Mouse (Mus musculus) heart, postnatal 10 days (tissue): ENCODE measurements at regions not wholly inside any gene's neighbourhood (a gene's known extent, or its start where the extent isn't known, plus 50 kb on each side); places are given as distances from the start of the nearest gene placed in this dataset.
A peak's percentile ranks its signal among the peaks of the same experiment; 100 is the strongest.
"Not testable (repeated sequence)": the region's sequence is repeated elsewhere in the genome, so short reads cannot be mapped to it uniquely, and the experiment has no call there.

Experiments
- DNase-seq, 2 experiments: peaks; one replicate each; pipeline ENCODE4 v3.0.0; 2021
- intact Hi-C: fragments of 180-260 bp; cut with DNase I; formaldehyde crosslinking; loops from one replicate; pipeline ENCODE4 v1.15.1; 2025

DNA sequence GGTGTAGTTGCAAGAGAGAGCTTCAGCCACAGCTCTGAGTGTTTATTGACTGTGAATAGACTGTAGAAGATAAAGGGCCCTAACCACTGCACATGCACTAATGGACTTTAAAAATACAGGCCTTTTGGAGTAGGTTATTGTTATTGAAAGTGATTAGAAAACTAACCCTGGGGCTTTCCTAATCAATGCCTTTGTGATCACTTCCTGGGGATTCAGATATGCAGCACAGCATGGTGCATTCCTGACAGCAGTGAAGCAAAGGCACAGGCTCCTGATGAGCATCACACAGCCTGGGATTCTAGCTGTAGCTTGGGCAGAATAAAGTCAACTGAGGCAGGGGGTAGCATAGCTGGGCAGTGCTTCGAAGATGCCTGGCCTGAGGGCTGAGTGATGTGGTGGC, 87.3 kb downstream of the Gm11077 start:
- intact Hi-C loops, result no loop called here

DNA sequence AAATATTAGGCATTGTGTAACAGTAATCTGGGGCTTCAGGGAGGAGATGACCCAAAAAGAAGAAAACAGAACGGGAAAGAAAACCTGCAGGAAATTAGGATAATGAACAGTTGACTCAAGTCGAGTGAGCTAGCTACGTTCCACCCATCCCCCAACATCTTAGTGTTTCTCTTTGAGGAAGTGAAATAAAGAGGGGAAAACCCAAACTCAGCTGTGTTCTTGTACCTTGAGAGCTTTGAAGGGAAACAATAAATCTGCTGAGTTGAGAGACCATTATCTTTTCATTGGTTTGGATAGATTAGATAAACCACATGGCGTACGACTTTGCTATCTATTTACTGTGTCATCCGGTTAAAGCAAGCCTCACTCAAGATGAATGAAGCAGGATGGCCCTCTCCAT, 87.7 kb downstream of the Gm11077 start:
- no peak for DNase-seq
- intact Hi-C loops, result no loop called here

More for the DNA sequence above, 87.3 kb downstream of the Gm11077 start:
- no peak for DNase-seq

DNA sequence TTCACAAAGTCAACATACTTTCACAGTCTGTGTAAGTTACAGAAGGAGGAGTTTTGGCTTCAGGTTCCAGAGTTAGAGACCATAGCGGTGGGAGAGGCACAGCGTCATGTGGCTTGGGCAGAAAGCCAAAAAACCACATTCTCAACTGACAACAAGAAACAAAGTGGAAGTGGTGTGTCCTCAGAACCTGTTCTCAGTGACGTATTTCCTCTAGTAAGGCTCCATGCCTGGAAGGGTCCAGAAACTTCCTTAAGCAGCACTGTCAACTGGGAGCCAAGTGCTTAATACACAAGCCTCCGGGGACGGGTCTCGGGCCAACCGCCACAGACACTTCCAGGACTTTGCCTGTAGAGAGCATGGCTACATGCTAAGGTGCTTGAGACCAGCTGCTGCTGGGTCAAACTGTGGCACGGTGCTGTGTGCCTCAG, 90.4 kb downstream of the Gm11077 start:
- intact Hi-C loops, result no loop called here
- DNase-seq, result peak; percentile 15 to 24

DNA sequence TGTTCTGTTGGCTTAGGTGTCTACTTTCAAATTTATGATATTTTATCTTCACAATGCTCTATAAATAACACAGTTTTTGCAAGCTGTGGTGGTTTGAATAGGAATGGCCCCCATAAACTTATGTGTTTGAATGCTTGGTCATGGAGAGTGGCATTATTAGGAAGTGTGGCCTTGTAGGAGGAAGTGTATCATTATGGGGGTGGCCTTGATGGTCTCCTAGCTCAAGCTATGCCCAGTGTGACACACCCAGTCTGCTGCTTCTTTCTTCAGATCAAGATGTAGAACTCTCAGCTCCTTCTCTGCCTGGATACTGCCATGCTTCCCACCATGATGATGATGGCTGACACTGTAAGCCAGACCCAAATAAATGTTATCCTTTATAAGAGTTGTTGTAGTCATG, 97.4 kb downstream of the Gm11077 start:
- no peak for DNase-seq
- intact Hi-C loops, result no loop called here

DNA sequence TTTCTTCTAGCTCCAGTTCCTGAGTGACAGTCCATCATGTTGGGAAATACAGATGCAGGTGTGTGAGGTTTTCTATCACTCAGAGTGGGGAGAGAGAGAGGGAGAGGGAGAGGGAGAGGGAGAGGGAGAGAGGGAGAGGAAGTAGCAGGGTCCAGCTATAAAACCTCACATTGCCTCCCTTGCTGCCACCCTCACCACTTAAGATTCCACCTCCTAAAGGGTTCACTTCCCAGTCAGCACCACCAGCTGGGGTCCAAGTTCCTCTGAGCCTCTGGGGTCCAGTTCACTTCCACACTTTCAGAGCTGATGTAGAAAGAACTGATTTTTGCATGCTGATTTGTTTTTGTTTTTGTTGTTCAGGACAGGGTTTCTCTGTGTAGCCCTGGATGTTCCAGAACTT, 98.6 kb downstream of the Gm11077 start:
- DNase-seq, result no peak
- intact Hi-C loops, result no loop called here

DNA sequence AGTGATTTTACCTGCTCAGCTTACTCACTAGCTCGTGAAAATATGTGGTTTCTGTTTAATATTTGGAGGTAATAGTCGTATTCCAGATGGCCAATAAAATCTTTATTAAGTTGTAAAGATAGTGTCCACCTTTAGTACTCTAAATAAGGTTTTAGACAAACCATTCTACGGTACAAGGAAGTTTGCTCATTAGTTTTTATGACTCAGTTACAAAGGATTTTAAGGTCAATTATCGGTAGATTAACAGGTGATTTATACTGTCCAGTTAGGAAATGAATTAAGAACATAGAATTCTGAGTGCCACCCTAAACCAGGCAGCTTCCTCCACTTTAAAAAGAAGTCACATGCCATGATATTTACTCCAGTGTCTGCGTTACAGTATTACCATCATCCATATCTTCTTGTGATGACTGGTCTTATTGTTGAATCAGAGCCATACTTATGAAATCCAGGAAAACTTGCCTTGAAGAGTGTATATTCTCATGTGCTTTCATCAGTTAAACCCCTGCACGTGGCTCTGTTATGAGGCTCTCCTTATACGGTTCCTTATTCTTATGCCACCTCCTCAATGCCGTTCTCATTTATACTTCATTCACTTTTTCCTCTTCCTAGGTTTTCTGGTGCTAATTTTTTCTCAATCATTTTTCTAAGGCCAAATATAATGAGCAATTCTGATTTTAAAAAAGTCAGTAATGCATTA, 114.4 kb downstream of the Gm11077 start:
- intact Hi-C loops, result no loop called here
- no peak for DNase-seq

DNA sequence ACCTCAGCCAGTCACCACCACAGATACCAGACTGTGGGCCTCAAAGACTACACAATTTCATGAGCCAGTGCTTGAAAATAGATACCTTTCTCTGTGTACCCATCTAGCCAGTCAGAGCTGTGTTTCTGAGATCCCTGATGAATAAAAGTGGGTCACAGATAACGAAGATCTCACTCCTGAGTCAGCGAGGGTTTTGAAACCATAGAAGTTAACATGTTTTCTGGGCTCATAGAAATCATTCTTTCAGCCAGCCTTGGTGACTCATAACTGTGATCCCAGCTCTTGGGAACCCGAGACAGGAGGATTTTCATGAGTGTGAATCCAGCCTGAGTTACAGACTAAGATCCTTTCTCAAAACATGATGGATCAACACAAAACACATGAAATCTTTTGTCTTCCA, 118.1 kb downstream of the Gm11077 start:
- intact Hi-C loops, result no loop called here
- no peak for DNase-seq

DNA sequence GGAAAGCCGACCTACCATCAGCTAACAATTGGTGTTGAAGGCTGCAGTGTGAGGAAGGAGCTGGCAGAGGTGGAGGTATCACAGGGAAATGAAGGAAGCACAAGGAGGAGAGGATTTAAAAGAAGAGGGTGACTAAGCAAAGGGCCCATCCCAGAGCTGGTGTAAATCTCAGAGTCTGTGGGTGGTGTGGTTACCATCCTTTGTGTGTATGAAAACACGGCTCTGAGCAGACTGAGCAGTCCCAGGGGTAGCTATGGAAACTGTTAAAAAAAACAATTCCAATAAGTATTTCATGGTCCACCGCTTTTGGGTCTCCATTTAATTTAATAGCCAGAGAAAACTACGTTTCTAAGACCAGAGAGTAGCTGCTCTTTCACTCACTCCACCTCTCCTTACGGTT, 123.3 kb downstream of the Gm11077 start:
- no peak for DNase-seq
- intact Hi-C loops, result loop anchor here (10.0 kb wide), 1 partner anchor 88 kb away; no protein-coding TSS in a partner anchor

DNA sequence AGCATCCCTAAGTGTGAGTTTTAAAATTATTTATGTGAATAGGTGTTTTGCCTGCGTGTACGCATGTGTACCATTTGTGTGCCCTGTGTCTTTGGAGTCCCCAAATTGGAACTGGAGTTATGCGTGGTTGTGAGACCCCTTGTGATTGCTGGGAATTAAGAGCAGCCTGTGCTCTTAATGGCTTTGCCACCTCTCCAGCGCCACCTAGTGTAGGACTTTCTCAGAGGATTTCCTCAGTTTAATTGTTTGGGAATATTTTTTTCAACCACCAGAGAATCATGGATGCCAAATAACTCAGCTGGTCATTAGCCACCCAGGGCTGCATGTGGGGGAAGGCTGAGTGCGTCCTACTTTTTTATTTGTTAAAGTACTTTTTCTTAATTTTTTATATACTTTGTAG, 124.4 kb downstream of the Gm11077 start:
- DNase-seq, result peak; percentile 59 to 78
- intact Hi-C loops, result loop anchor here (1.0 to 10.0 kb wide), 2 partner anchors 89 to 138 kb away; no protein-coding TSS in a partner anchor

DNA sequence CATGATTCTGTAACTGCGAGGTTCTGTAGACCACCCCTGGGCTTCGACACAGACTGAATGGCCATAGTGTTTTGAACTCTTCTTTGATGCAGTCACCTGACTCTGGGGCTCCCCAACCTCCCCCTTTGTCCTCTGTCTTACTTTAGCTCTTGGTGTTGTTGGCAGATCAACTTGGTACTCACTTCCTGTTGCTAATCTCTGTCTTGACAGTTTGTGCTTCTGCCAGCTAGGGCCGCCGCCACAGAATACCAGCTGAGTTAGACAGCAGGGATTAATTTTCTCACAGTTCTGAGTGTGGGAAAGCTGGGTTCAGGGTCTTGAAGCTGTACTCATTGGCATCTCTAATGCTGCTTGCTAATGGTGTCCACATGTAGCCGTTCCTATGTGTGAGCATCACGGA, 125.6 kb downstream of the Gm11077 start:
- peak; percentile 12 to 22 for DNase-seq
- intact Hi-C loops, result loop anchor here (10.0 kb wide), 1 partner anchor 90 kb away; no protein-coding TSS in a partner anchor

DNA sequence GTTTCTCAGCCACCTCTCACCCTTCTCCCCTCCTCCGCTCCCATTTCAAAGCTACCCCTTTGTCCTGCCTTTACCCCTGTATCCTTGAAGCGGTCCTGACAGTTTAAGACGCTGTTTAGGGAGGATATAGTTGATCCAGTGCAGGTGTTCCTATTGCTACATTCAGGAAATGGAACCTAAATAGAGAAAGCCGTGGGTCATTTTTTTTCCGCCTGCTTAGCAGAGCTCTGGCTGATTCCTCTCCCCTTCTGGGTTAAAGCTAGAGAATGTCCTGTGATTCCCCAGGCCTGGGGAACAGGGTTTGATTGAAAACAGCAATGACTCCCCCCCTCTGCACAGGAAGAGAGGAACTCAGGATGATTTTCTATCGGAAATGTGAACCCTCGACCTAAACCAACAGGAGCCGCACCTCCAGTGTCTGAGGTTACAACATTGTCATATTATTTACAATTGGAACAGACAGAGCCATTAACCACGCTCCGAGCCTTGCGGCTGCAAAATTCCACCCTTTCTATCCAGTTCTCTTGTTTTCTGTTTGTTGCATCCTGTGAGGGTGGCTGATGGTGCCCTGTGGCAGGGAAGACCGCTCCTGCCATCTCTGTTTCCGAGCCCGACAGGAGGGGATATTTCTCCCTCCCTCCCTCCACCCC, 127.5 kb downstream of the Gm11077 start:
- intact Hi-C loops, result loop anchor here (10.0 kb wide), 1 partner anchor 92 kb away; no protein-coding TSS in a partner anchor
- DNase-seq, result peak in 1 of 2 experiments; percentile 20

DNA sequence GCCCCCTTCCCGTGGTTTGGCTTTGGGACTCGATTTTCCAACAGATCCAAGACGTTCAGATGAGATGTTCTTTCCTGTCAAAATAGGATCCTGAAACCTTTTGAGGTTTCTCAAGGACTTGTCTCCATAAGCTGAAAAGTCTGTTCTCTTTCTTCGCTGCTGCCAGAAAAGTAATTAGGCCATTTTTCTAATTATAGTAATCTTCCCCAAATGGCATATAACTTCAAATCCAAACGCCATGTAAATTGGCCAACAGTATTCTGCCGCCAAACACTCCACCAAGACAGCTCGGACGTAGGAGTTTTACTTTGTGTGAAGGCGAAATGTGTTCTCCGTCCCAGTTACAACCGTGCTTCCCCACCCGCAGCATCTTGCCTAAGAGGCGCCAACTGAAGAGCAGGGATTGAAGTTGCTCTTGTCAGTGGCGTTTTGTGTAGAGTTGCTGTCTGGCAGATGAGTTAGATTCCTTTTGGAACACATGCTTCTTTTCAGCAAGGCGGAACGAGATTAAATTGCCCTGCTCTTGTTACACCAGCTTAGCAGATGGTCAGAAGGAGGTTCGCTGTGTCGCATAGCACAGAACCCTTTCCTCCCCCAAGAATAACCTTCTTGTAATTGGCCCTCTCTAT, 128.1 kb downstream of the Gm11077 start:
- intact Hi-C loops, result loop anchor here (10.0 kb wide), 1 partner anchor 92 kb away; no protein-coding TSS in a partner anchor
- peak; percentile 12 to 23 for DNase-seq

DNA sequence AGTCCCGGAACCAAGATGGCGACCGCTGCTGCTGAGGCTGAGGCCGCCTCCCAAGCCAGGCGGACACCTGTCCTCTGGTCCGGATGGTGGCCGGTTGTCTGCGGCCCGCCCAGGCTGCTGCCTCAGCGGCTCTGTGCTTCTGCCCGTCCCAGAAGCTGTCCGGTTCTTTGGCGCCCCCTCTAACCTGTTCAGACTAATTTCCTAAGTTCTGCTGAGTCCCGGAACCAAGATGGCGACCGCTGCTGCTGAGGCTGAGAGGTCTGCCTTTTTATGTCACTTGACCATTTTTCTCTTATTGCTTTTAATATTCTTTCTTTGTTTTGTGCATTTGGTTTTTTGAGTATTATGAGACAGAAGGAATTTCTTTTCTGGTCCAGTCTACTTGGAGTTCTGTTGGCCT, 140.4 kb downstream of the Gm11077 start:
- DNase-seq, intact Hi-C loops: not testable (repeated sequence)

DNA sequence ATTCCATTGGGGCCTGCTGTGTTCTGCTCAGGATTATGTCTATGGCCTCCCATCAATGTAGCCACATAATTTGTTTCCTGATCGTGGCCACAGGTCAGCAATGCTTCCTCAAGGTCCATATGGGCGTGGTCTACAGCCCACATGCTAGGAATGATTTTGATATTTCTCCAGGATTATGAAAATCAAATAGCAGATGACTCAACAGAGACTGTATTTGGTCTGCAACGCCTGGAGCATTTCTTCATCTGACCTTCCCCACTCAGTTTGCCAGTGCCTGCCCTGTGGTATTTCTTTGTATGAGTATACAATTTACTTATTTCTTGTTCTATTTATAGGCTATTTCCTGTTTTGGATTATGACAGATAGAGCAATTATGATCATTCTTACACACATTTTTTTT, 145.7 kb downstream of the Gm11077 start:
- intact Hi-C loops, result no loop called here
- no peak for DNase-seq

DNA sequence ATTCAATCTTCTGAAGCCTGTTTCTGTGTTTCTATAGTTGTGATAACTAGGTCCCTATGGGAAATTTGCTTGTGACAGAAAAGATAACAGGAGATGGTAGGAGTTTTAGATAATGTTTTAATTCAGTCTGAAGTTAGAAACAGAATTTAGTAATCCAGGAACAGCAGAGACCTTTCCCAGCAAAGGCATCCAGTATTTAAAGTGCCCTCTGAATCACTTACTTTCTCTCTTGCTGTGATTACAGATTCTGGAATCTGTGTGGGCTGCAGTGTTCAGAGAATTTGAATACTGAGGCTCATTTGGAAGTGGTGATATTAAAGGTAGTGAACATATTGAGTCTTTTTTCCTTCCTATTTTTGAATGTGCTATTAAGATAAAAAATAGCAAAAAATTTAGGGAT, 154.6 kb downstream of the Gm11077 start:
- intact Hi-C loops, result no loop called here
- DNase-seq, result no peak

DNA sequence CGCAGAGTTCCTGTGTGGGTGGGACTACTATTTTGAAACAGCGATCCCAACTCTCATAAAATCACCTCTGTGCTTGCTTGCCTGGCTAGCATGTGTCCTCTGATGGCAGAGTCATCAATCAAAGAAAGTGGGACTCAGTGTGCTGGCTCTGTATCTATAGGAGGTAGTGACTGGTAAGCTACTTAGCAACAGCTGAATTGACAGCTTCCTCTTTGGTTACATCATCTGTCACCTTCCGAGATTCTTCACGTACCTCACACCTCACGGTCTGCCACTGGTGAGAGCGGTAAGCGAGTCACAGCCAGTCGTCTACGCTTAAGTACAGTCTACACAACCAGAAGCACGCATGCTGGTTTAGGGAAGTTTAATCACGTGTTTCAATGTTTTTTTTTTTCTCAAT, 159.5 kb downstream of the Gm11077 start:
- no peak for DNase-seq
- intact Hi-C loops, result no loop called here

DNA sequence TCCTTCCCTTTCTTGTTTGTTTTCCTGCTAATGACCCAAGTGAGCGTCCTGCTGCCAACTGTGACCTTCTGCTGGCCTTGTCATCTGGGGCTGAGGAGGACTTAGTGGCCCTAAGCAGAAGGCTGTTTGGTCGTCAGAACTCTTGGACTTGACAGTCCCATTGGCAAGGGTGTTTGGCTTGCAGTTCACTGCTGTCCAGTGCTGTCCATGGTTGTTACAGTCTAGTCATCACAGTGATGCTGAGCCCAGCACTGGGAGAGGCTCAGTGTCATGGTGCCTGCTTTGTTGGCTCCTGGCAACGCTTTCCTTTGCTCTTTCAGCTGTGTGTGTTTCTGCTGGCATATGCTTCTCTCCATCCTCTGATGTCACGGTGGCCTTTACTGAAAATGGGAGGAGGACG, 161.0 kb downstream of the Gm11077 start:
- DNase-seq, result no peak
- intact Hi-C loops, result no loop called here

DNA sequence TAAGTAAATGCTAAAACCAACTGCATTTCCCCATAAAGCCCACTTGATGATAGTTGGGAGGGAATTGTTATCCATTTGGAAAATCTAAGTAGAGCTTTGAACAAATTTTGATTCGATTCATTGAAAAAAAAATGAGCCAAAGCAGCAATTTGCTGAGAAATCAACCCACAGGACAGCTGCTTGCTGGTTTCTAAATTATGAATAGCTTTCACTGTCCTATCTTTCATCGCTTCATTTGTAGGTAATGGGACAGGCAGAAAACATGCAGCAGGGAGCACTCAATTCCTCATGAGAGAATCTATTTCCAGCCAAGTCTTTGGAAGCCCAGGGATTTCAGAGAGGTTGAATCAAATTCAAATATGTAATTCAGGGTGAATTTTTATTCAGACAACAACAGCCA, 161.5 kb downstream of the Gm11077 start:
- no peak for DNase-seq
- intact Hi-C loops, result no loop called here

DNA sequence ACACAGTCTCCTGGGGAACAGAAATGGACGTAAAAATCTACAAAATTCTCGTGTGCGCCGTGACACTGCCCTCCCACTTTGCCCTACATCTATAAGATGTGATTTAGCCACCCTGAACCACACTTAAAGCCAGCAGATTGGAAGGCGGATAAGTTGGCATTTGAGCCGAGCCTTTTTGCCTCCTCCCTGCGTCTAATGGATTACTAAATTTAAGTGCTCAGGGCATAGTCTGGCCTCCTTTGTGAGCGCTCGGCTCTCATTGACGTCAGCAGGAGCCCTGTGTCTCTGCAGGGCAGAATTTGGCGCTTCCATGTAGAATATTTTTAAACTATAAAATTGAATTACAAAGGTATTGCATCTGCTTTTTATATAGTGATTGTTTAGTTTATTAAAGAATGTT, 165.4 kb downstream of the Gm11077 start:
- DNase-seq, result no peak
- intact Hi-C loops, result no loop called here

DNA sequence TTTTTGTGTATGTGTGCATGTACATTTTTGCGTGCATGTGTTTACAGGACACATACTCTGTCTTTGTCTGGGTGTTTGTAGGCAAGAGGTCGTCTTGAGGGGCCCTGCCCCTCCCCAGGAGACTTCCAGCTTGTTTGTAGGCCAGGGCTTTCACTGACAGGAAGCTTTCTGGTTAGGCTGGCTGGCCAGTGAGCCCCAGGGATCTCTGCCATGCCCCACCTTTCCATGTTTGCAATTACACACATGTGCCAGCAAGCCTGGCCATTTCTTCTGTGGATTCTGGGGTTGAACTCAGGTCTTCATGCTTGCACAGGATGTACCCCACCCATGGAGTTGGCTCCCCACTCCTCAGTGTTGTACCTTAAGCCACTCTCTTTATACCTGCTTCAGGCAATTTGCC, 166.4 kb downstream of the Gm11077 start:
- intact Hi-C loops, result no loop called here
- DNase-seq, result no peak

DNA sequence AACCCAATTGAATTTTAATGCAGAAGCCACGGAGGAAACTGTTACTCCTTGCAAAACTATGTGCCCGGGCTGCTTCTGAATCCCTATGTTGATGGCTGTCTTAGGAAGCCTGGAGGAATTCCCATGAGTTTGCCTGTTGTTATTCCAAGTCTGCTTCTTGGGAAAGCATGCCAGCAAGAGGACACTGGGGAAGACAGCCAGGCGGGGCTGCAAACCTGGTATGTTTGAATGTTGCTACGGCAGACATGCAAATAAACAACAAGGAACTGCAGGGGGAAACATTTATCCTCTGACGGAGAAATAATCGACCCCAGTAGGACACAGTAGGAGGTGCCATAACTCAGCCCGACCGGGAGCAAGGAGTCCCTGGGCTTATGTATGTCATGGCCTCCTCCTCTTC, 168.0 kb downstream of the Gm11077 start:
- intact Hi-C loops, result no loop called here
- DNase-seq, result peak in 1 of 2 experiments; percentile 18
